Mouse (Mus musculus): ENCODE measurements at regions not wholly inside any gene's neighbourhood (a gene's known extent, or its start where the extent isn't known, plus 50 kb on each side); places are given as distances from the start of the nearest gene placed in this dataset.

GRCm38 (mm10) chr5:133925184-133925900 lies 174.2 kb upstream of the Castor2 start:
- Histone ChIP-seq H3K27me3 (ENCODE audit: control insufficient read depth, insufficient read depth, low read length) (no peaks in the 10 kb centered on the region), H3K9ac (replicated peaks; ENCODE audit: low read depth, low read length) (no peak overlapping the region), H3K4me2 (replicated peaks; ENCODE audit: low read depth, low read length) (no peak overlapping the region), H3K4me1 (ENCODE audit: control insufficient read depth, insufficient read depth, low read length) (no peaks in the 10 kb centered on the region), H3K9me3 (ENCODE audit: control insufficient read depth, low read depth, low read length) (no peaks in the 10 kb centered on the region), H3K27ac (ENCODE audit: low read length) (no peak overlapping the region), H3K36me3 (ENCODE audit: control insufficient read depth, insufficient read depth, low read length) (no peaks in the 10 kb centered on the region), H3K4me3 (ENCODE audit: low read depth, low read length) (no peak overlapping the region)
- no peak for ATAC-seq (ENCODE audit: insufficient number of reproducible peaks, insufficient read depth, low FRiP score, low read depth)
- 27% methylated on average over 5 of the region's 5 CpGs for WGBS

- no peaks in the 10 kb centered on the region for H3K9me3 ChIP-seq (ENCODE audit: control insufficient read depth, low read depth, low read length)
- no peaks in the 10 kb centered on the region for H3K36me3 ChIP-seq (ENCODE audit: control insufficient read depth, insufficient read depth, low read length)
- H3K27ac ChIP-seq (ENCODE audit: low read length): no peak overlapping the region
- H3K4me3 ChIP-seq (ENCODE audit: low read depth, low read length): no peak overlapping the region
- no peaks in the 10 kb centered on the region for H3K27me3 ChIP-seq (ENCODE audit: control insufficient read depth, insufficient read depth, low read length)
- no peaks in the 10 kb centered on the region for H3K4me1 ChIP-seq (ENCODE audit: control insufficient read depth, insufficient read depth, low read length)
- H3K9ac ChIP-seq (replicated peaks; ENCODE audit: low read depth, low read length): no peak overlapping the region
- WGBS: 91% methylated on average over 1 of the region's 1 CpGs
- ATAC-seq (ENCODE audit: insufficient number of reproducible peaks, insufficient read depth, low FRiP score, low read depth): no peak
- H3K4me2 ChIP-seq (replicated peaks; ENCODE audit: low read depth, low read length): no peak overlapping the region
Observed at GRCm38 (mm10) chr5:133922181-133922580, 177.3 kb upstream of the Castor2 start.

- no peaks in the 10 kb centered on the region for H3K27me3 ChIP-seq (ENCODE audit: control insufficient read depth, insufficient read depth, low read length)
Observed at GRCm38 (mm10) chr5:133915734-133916550, 183.6 kb upstream of the Castor2 start.

GRCm38 (mm10) chr5:133907442-133907841 lies 192.1 kb upstream of the Castor2 start:
- no peak for ATAC-seq (ENCODE audit: insufficient number of reproducible peaks, insufficient read depth, low FRiP score, low read depth)
- Histone ChIP-seq H3K27ac (ENCODE audit: low read length) (no peak overlapping the region), H3K9ac (replicated peaks; ENCODE audit: low read depth, low read length) (no peak overlapping the region), H3K9me3 (ENCODE audit: control insufficient read depth, low read depth, low read length) (no peaks in the 10 kb centered on the region), H3K4me2 (replicated peaks; ENCODE audit: low read depth, low read length) (no peak overlapping the region), H3K27me3 (ENCODE audit: control insufficient read depth, insufficient read depth, low read length) (no peaks in the 10 kb centered on the region), H3K4me3 (ENCODE audit: low read depth, low read length) (no peak overlapping the region), H3K4me1 (ENCODE audit: control insufficient read depth, insufficient read depth, low read length) (no peaks in the 10 kb centered on the region), H3K36me3 (ENCODE audit: control insufficient read depth, insufficient read depth, low read length) (no peaks in the 10 kb centered on the region)
- 81% methylated on average over 3 of the region's 3 CpGs for WGBS

More at GRCm38 (mm10) chr5:133915734-133916550, 183.6 kb upstream of the Castor2 start:
- H3K27ac ChIP-seq (ENCODE audit: low read length): no peak overlapping the region
- no peaks in the 10 kb centered on the region for H3K4me1 ChIP-seq (ENCODE audit: control insufficient read depth, insufficient read depth, low read length)
- no peaks in the 10 kb centered on the region for H3K9me3 ChIP-seq (ENCODE audit: control insufficient read depth, low read depth, low read length)
- H3K4me3 ChIP-seq (ENCODE audit: low read depth, low read length): no peak overlapping the region
- no peaks in the 10 kb centered on the region for H3K36me3 ChIP-seq (ENCODE audit: control insufficient read depth, insufficient read depth, low read length)
- no peak for ATAC-seq (ENCODE audit: insufficient number of reproducible peaks, insufficient read depth, low FRiP score, low read depth)
- H3K9ac ChIP-seq (replicated peaks; ENCODE audit: low read depth, low read length): no peak overlapping the region
- H3K4me2 ChIP-seq (replicated peaks; ENCODE audit: low read depth, low read length): no peak overlapping the region

GRCm38 (mm10) chr5:133898025-133898598 lies 201.4 kb upstream of the Castor2 start:
- H3K27ac ChIP-seq (ENCODE audit: low read length): no peak overlapping the region
- H3K36me3 ChIP-seq (ENCODE audit: control insufficient read depth, insufficient read depth, low read length): no peaks in the 10 kb centered on the region
- H3K4me2 ChIP-seq (replicated peaks; ENCODE audit: low read depth, low read length): no peak overlapping the region
- H3K4me3 ChIP-seq (ENCODE audit: low read depth, low read length): no peak overlapping the region
- no peaks in the 10 kb centered on the region for H3K27me3 ChIP-seq (ENCODE audit: control insufficient read depth, insufficient read depth, low read length)
- WGBS: 67% methylated on average over 4 of the region's 4 CpGs
- no peak for ATAC-seq (ENCODE audit: insufficient number of reproducible peaks, insufficient read depth, low FRiP score, low read depth)
- no peaks in the 10 kb centered on the region for H3K4me1 ChIP-seq (ENCODE audit: control insufficient read depth, insufficient read depth, low read length)
- no peak overlapping the region for H3K9ac ChIP-seq (replicated peaks; ENCODE audit: low read depth, low read length)
- no peaks in the 10 kb centered on the region for H3K9me3 ChIP-seq (ENCODE audit: control insufficient read depth, low read depth, low read length)

GRCm38 (mm10) chr5:133890728-133891127 lies 208.8 kb upstream of the Castor2 start:
- no peaks in the 10 kb centered on the region for H3K9me3 ChIP-seq (ENCODE audit: control insufficient read depth, low read depth, low read length)
- H3K4me2 ChIP-seq (replicated peaks; ENCODE audit: low read depth, low read length): no peak overlapping the region
- no peaks in the 10 kb centered on the region for H3K4me1 ChIP-seq (ENCODE audit: control insufficient read depth, insufficient read depth, low read length)
- no peaks in the 10 kb centered on the region for H3K36me3 ChIP-seq (ENCODE audit: control insufficient read depth, insufficient read depth, low read length)
- H3K27me3 ChIP-seq (ENCODE audit: control insufficient read depth, insufficient read depth, low read length): no peaks in the 10 kb centered on the region
- H3K27ac ChIP-seq (ENCODE audit: low read length): no peak overlapping the region
- ATAC-seq (ENCODE audit: insufficient number of reproducible peaks, insufficient read depth, low FRiP score, low read depth): no peak
- WGBS: 80% methylated on average over 3 of the region's 3 CpGs
- no peak overlapping the region for H3K4me3 ChIP-seq (ENCODE audit: low read depth, low read length)
- no peak overlapping the region for H3K9ac ChIP-seq (replicated peaks; ENCODE audit: low read depth, low read length)

- H3K27ac ChIP-seq (ENCODE audit: low read length): no peak overlapping the region
- no peak overlapping the region for H3K9ac ChIP-seq (replicated peaks; ENCODE audit: low read depth, low read length)
- H3K4me3 ChIP-seq (ENCODE audit: low read depth, low read length): no peak overlapping the region
- no peak overlapping the region for H3K4me2 ChIP-seq (replicated peaks; ENCODE audit: low read depth, low read length)
- ATAC-seq (ENCODE audit: insufficient number of reproducible peaks, insufficient read depth, low FRiP score, low read depth): no peak
- no peaks in the 10 kb centered on the region for H3K36me3 ChIP-seq (ENCODE audit: control insufficient read depth, insufficient read depth, low read length)
- H3K4me1 ChIP-seq (ENCODE audit: control insufficient read depth, insufficient read depth, low read length): 0 out of 2 replicates have a peak, but pooled peaks cover 2% of the 10 kb centered on the region
- WGBS: 63% methylated on average over 8 of the region's 8 CpGs
- H3K27me3 ChIP-seq (ENCODE audit: control insufficient read depth, insufficient read depth, low read length): no peaks in the 10 kb centered on the region
- H3K9me3 ChIP-seq (ENCODE audit: control insufficient read depth, low read depth, low read length): no peaks in the 10 kb centered on the region
Observed at GRCm38 (mm10) chr5:133889841-133890240, 209.7 kb upstream of the Castor2 start.

- no peaks in the 10 kb centered on the region for H3K9me3 ChIP-seq (ENCODE audit: control insufficient read depth, low read depth, low read length)
- H3K36me3 ChIP-seq (ENCODE audit: control insufficient read depth, insufficient read depth, low read length): no peaks in the 10 kb centered on the region
- no peaks in the 10 kb centered on the region for H3K27me3 ChIP-seq (ENCODE audit: control insufficient read depth, insufficient read depth, low read length)
- no peak overlapping the region for H3K4me3 ChIP-seq (ENCODE audit: low read depth, low read length)
- no peak overlapping the region for H3K4me2 ChIP-seq (replicated peaks; ENCODE audit: low read depth, low read length)
- H3K9ac ChIP-seq (replicated peaks; ENCODE audit: low read depth, low read length): no peak overlapping the region
- 86% methylated on average over 5 of the region's 5 CpGs for WGBS
- no peak overlapping the region for H3K27ac ChIP-seq (ENCODE audit: low read length)
- no peak for ATAC-seq (ENCODE audit: insufficient number of reproducible peaks, insufficient read depth, low FRiP score, low read depth)
- H3K4me1 ChIP-seq (ENCODE audit: control insufficient read depth, insufficient read depth, low read length): 0 out of 2 replicates have a peak, but pooled peaks cover 5% of the 10 kb centered on the region
Observed at GRCm38 (mm10) chr5:133885507-133885906, 214.0 kb upstream of the Castor2 start.
